ENCODE assay signal across 24 mouse cellular contexts in the genomic region with DNA sequence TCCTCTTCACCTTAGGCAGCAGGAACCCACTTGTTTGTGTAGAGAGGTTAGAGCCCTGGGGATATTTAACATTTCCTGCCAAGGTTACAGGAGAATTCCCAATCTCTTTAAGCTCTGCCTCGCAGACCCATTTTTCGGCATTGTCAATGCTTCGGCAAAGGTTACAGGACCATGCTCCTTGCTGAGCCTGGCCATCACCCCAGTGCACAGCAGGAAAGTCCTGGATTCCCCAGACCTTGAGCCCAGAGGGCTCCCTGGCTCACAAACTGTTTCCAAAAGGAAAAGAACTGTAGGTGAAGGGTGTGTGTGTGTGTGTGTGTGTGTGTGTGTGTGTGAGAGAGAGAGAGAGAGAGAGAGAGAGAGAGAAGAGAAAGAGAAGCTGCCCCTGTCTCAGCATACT. TPM values are rescaled to one million over a fixed set of nuclear protein-coding genes. Genes with fewer than 3 reads are reported as not detected.
DNase-seq lines count a peak whose midpoint lies in the region; ATAC-seq lines count a peak whose summit lies in the region.
"Had no signal": no experiment of that assay in that cellular context is flagged by ENCODE, and none has a peak within 500 bp of the region (broad histone marks: within the 10 kb centered on the region; RNA-seq: fewer than 3 reads in every experiment).

No protein-coding gene starts in this region.

- H3K27me3 ChIP-seq in midbrain, embryonic 12.5 days = peaks cover 35% of the 10 kb centered on the region
- H3K27me3 ChIP-seq in midbrain, embryonic 10.5 days (ENCODE audit: low read depth, poor library complexity, severe bottlenecking) = peaks cover 53% of the 10 kb centered on the region
- no peaks in the 10 kb centered on the region for H3K27me3 ChIP-seq in hindbrain, embryonic 16.5 days (replicated peaks; ENCODE audit: control insufficient read depth, insufficient read depth, low read length)
- H3K27me3 ChIP-seq in neural tube, embryonic 13.5 days = peaks cover 5% of the 10 kb centered on the region; the same call in 1 of the 2 replicates

- peak; percentile 60 for DNase-seq in cerebellum, adult 9-11 months
- no peak for DNase-seq in cerebellum, postnatal 14 days
- no peak for DNase-seq in midbrain, embryonic 10.5 days (ENCODE audit: low spot score)
- DNase-seq in urinary bladder, postnatal 10 days (ENCODE audit: low spot score) = no peak
- no peak for DNase-seq in yolk sac, embryonic 10.5 days (ENCODE audit: low spot score)
- DNase-seq: adrenal gland, adult 2 months; heart, postnatal 36 days; kidney, adult 2 months; liver, embryonic 13.5 days; lung, adult 2 months; lung, postnatal 14 days; thymus, adult 18-20 months; thymus, postnatal 36 days had no signal

- WGBS in midbrain, embryonic 12.5 days = 77% methylated on average over 3 of the region's 3 CpGs
- 72% methylated on average over 3 of the region's 3 CpGs for WGBS in midbrain, embryonic 10.5 days
- WGBS in hindbrain, embryonic 16.5 days = 70% methylated on average over 3 of the region's 3 CpGs
- 85% methylated on average over 3 of the region's 3 CpGs for WGBS in neural tube, embryonic 13.5 days

- ATAC-seq in midbrain, embryonic 12.5 days (ENCODE audit: low FRiP score, low read depth) = no peak
- ATAC-seq in hindbrain, embryonic 16.5 days = no peak
- no peak for ATAC-seq in neural tube, embryonic 13.5 days (ENCODE audit: low read depth)
- ATAC-seq: forebrain, embryonic 16.5 days had no signal

- no peaks in the 10 kb centered on the region for H3K9me3 ChIP-seq in midbrain, embryonic 12.5 days
- no peaks in the 10 kb centered on the region for H3K9me3 ChIP-seq in midbrain, embryonic 10.5 days (replicated peaks)
- H3K9me3 ChIP-seq in hindbrain, embryonic 16.5 days (ENCODE audit: control insufficient read depth, low read length) = no peaks in the 10 kb centered on the region
- no peaks in the 10 kb centered on the region for H3K9me3 ChIP-seq in neural tube, embryonic 13.5 days
- H3K9me3 ChIP-seq: embryonic facial prominence, embryonic 15.5 days; heart, embryonic 15.5 days; liver, embryonic 13.5 days had no signal

- H3K4me3 ChIP-seq in midbrain, embryonic 12.5 days = no peak overlapping the region
- no peak overlapping the region for H3K4me3 ChIP-seq in midbrain, embryonic 10.5 days
- H3K4me3 ChIP-seq in hindbrain, embryonic 16.5 days (ENCODE audit: low read length) = peak overlapping the region; percentile 11; the same call in 1 of the 2 replicates
- peak overlapping the region; percentile 78 for H3K4me3 ChIP-seq in neural tube, embryonic 13.5 days
- H3K4me3 ChIP-seq: embryonic facial prominence, embryonic 15.5 days; heart, embryonic 15.5 days; liver, embryonic 13.5 days had no signal

- no peak overlapping the region for H3K9ac ChIP-seq in midbrain, embryonic 12.5 days (replicated peaks)
- H3K9ac ChIP-seq in hindbrain, embryonic 16.5 days (ENCODE audit: low read depth, low read length) = 0 out of 2 replicates have a peak overlapping the region, but pooled peaks have one; percentile 19
- H3K9ac ChIP-seq in neural tube, embryonic 13.5 days = peak overlapping the region; percentile 97; the same call in 1 of the 2 replicates
- H3K9ac ChIP-seq: embryonic facial prominence, embryonic 15.5 days; heart, embryonic 15.5 days; liver, embryonic 13.5 days had no signal

- H3K36me3 ChIP-seq in midbrain, embryonic 12.5 days = no peaks in the 10 kb centered on the region
- H3K36me3 ChIP-seq in midbrain, embryonic 10.5 days = no peaks in the 10 kb centered on the region
- no peaks in the 10 kb centered on the region for H3K36me3 ChIP-seq in hindbrain, embryonic 16.5 days (ENCODE audit: control insufficient read depth, insufficient read depth, low read length)
- peaks cover 16% of the 10 kb centered on the region; the same call in 1 of the 2 replicates for H3K36me3 ChIP-seq in neural tube, embryonic 13.5 days
- H3K36me3 ChIP-seq: embryonic facial prominence, embryonic 15.5 days; heart, embryonic 15.5 days; liver, embryonic 13.5 days had no signal

- peaks cover 48% of the 10 kb centered on the region for H3K4me1 ChIP-seq in midbrain, embryonic 12.5 days
- peaks cover 58% of the 10 kb centered on the region for H3K4me1 ChIP-seq in midbrain, embryonic 10.5 days
- H3K4me1 ChIP-seq in hindbrain, embryonic 16.5 days (ENCODE audit: control insufficient read depth, insufficient read depth, low read depth, low read length) = peaks cover 54% of the 10 kb centered on the region
- H3K4me1 ChIP-seq in neural tube, embryonic 13.5 days (replicated peaks) = peaks cover 92% of the 10 kb centered on the region

- H3K4me2 ChIP-seq in midbrain, embryonic 12.5 days (replicated peaks) = peak overlapping the region; percentile 15
- peak overlapping the region; percentile 35 for H3K4me2 ChIP-seq in hindbrain, embryonic 16.5 days (ENCODE audit: low read length)
- peak overlapping the region; percentile 77 for H3K4me2 ChIP-seq in neural tube, embryonic 13.5 days
- H3K4me2 ChIP-seq: embryonic facial prominence, embryonic 15.5 days; heart, embryonic 15.5 days; liver, embryonic 13.5 days had no signal

- H3K27ac ChIP-seq in midbrain, embryonic 12.5 days (replicated peaks) = no peak overlapping the region
- no peak overlapping the region for H3K27ac ChIP-seq in midbrain, embryonic 10.5 days (replicated peaks)
- no peak overlapping the region for H3K27ac ChIP-seq in hindbrain, embryonic 16.5 days (ENCODE audit: low read depth, low read length)
- peak overlapping the region; percentile 28 for H3K27ac ChIP-seq in neural tube, embryonic 13.5 days (replicated peaks)
- H3K27ac ChIP-seq: embryonic facial prominence, embryonic 15.5 days; heart, embryonic 15.5 days; kidney, postnatal 0 days; left cerebral cortex, adult 2 months; liver, embryonic 13.5 days had no signal

RNA-seq across cellular contexts. Expression of gene Asic1, which starts 4.7 kb away (rescaled TPM):
- polyA plus RNA-seq in midbrain, embryonic 12.5 days (2016; fragmentation: Nextera tagmentation; extraction: Ambion mirVana) = 36.0 and 43.7 TPM in 2 replicates
- polyA plus RNA-seq in midbrain, embryonic 10.5 days (2016; fragmentation: Nextera tagmentation; extraction: Ambion mirVana) = 6.0 and 14.9 TPM in 2 replicates
- polyA plus RNA-seq in hindbrain, embryonic 16.5 days (2015; fragmentation: Nextera tagmentation; extraction: Ambion mirVana) = 45.1 and 59.4 TPM in 2 replicates
- polyA plus RNA-seq in neural tube, embryonic 13.5 days (2015; fragmentation: Nextera tagmentation; extraction: Ambion mirVana) = 76.0 and 77.8 TPM in 2 replicates

RNA-seq across cellular contexts. Expression of gene Racgap1, which starts 23.4 kb away (rescaled TPM):
- polyA plus RNA-seq in midbrain, embryonic 12.5 days (2016; fragmentation: Nextera tagmentation; extraction: Ambion mirVana) = 223 TPM in 2 replicates
- 208 and 239 TPM in 2 replicates for polyA plus RNA-seq in midbrain, embryonic 10.5 days (2016; fragmentation: Nextera tagmentation; extraction: Ambion mirVana)
- 56.7 and 64.6 TPM in 2 replicates for polyA plus RNA-seq in hindbrain, embryonic 16.5 days (2015; fragmentation: Nextera tagmentation; extraction: Ambion mirVana)
- polyA plus RNA-seq in neural tube, embryonic 13.5 days (2015; fragmentation: Nextera tagmentation; extraction: Ambion mirVana) = 130 and 133 TPM in 2 replicates

RNA-seq across cellular contexts. Expression of gene Smarcd1, which starts 27.1 kb away (rescaled TPM):
- 141 and 157 TPM in 2 replicates for polyA plus RNA-seq in midbrain, embryonic 12.5 days (2016; fragmentation: Nextera tagmentation; extraction: Ambion mirVana)
- 98.1 and 112 TPM in 2 replicates for polyA plus RNA-seq in midbrain, embryonic 10.5 days (2016; fragmentation: Nextera tagmentation; extraction: Ambion mirVana)
- 71.7 and 86.2 TPM in 2 replicates for polyA plus RNA-seq in hindbrain, embryonic 16.5 days (2015; fragmentation: Nextera tagmentation; extraction: Ambion mirVana)
- polyA plus RNA-seq in neural tube, embryonic 13.5 days (2015; fragmentation: Nextera tagmentation; extraction: Ambion mirVana) = 117 and 134 TPM in 2 replicates

RNA-seq across cellular contexts. Expression of gene Gm17349, which starts 30.4 kb away (rescaled TPM):
- polyA plus RNA-seq in midbrain, embryonic 12.5 days (2016; fragmentation: Nextera tagmentation; extraction: Ambion mirVana) = not detected in 2 replicates
- polyA plus RNA-seq in midbrain, embryonic 10.5 days (2016; fragmentation: Nextera tagmentation; extraction: Ambion mirVana) = not detected in 2 replicates
- not detected in 2 replicates for polyA plus RNA-seq in hindbrain, embryonic 16.5 days (2015; fragmentation: Nextera tagmentation; extraction: Ambion mirVana)
- not detected in 2 replicates for polyA plus RNA-seq in neural tube, embryonic 13.5 days (2015; fragmentation: Nextera tagmentation; extraction: Ambion mirVana)
- polyA plus RNA-seq: embryonic facial prominence, embryonic 15.5 days; forebrain, embryonic 16.5 days; heart, embryonic 15.5 days; intestine, embryonic 14.5 days; kidney, postnatal 0 days; liver, embryonic 13.5 days; lung, adult 2 months; neural tube, embryonic 11.5 days; stomach, embryonic 16.5 days had no signal

RNA-seq across cellular contexts. Expression of gene Gpd1, which starts 42.4 kb away (rescaled TPM):
- polyA plus RNA-seq in midbrain, embryonic 12.5 days (2016; fragmentation: Nextera tagmentation; extraction: Ambion mirVana) = 0.75 and 0.96 TPM in 2 replicates
- polyA plus RNA-seq in midbrain, embryonic 10.5 days (2016; fragmentation: Nextera tagmentation; extraction: Ambion mirVana) = 0.40 and 0.62 TPM in 2 replicates
- polyA plus RNA-seq in hindbrain, embryonic 16.5 days (2015; fragmentation: Nextera tagmentation; extraction: Ambion mirVana) = 3.1 and 4.6 TPM in 2 replicates
- 1.6 and 1.8 TPM in 2 replicates for polyA plus RNA-seq in neural tube, embryonic 13.5 days (2015; fragmentation: Nextera tagmentation; extraction: Ambion mirVana)

Comparison
In these comparisons a context has a peak if more than half of its experiments do, and no peak if none do; other contexts are left out.
1. H3K4me2 ChIP-seq: peak in every context shown above with its lines; median percentile 77 in neural tube, embryonic 13.5 days; 35 in hindbrain, embryonic 16.5 days; 15 in midbrain, embryonic 12.5 days.
2. H3K4me3 ChIP-seq: peak in hindbrain, embryonic 16.5 days (single experiment) and neural tube, embryonic 13.5 days (single experiment); none in midbrain, embryonic 12.5 days (single experiment) and midbrain, embryonic 10.5 days (single experiment).